Mouse (Mus musculus): ENCODE measurements at regions not wholly inside any gene's neighbourhood (a gene's known extent, or its start where the extent isn't known, plus 50 kb on each side); places are given as distances from the start of the nearest gene placed in this dataset.

GRCm38 (mm10) chr9:83322991-83323583 lies 117.8 kb downstream of the Lca5 start:
- TF ChIP-seq POLR2A (IDR thresholded peaks at IDR 0.05; ENCODE audit: low read depth, low read length) (no peak), CTCF (conservative IDR thresholded peaks at IDR 0.05 in 1 of 2, IDR thresholded peaks at IDR 0.05 in 1 of 2; ENCODE audit: low read depth in 2 of 2, low read length in 2 of 2) (no peak), PAX5 (IDR thresholded peaks at IDR 0.05; ENCODE audit: low read length) (no peak), MAX (IDR thresholded peaks at IDR 0.05; ENCODE audit: low read length) (no peak), HCFC1 (IDR thresholded peaks at IDR 0.05; ENCODE audit: low read depth, low read length) (no peak), MAFK (IDR thresholded peaks at IDR 0.05; ENCODE audit: insufficient replicate concordance, low read length) (no peak), TCF12 (IDR thresholded peaks at IDR 0.05; ENCODE audit: low read depth, low read length) (no peak), MEF2A (IDR thresholded peaks at IDR 0.05; ENCODE audit: borderline replicate concordance, low read depth, low read length) (no peak), ETS1 (conservative IDR thresholded peaks at IDR 0.05; ENCODE audit: low read depth, low read length) (no peak), SIN3A (IDR thresholded peaks at IDR 0.05; ENCODE audit: low read length) (no peak), E2F4 (IDR thresholded peaks at IDR 0.05; ENCODE audit: insufficient replicate concordance, low read depth, low read length) (no peak), USF1 (IDR thresholded peaks at IDR 0.05; ENCODE audit: low read depth, low read length) (no peak), NRF1 (IDR thresholded peaks at IDR 0.05; ENCODE audit: low read depth, low read length) (no peak)
